Mouse (Mus musculus) forebrain, postnatal 0 days (tissue): ENCODE measurements at regions not wholly inside any gene's neighbourhood (a gene's known extent, or its start where the extent isn't known, plus 50 kb on each side); places are given as distances from the start of the nearest gene placed in this dataset.

Experiments
- ATAC-seq: fragments of 200-750 bp; cut with Nextera tagmentation; 2 replicates; pipeline ENCODE4 v1.8.0; 2017; ENCODE audit warnings: mild to moderate bottlenecking, moderate library complexity
- DNase-seq: peaks from one replicate; pipeline ENCODE4 v3.0.0-alpha.2; 2015
- H3K27ac ChIP-seq: fragments of 300-500 bp; sonication (generic); 2 replicates; pipeline ENCODE4 v1.5.1; 2014; ENCODE audit warnings: low read depth, mild to moderate bottlenecking, antibody characterized with exemption, low read length, moderate library complexity, mixed read lengths
- H3K27me3 ChIP-seq: fragments of 300-500 bp; sonication (generic); 2 replicates; pipeline ENCODE4 v1.6.1; 2014; ENCODE audit warnings: mild to moderate bottlenecking, low read length, mixed read lengths; ENCODE audit not compliant: insufficient read depth
- H3K36me3 ChIP-seq: fragments of 300-500 bp; sonication (generic); 2 replicates; pipeline ENCODE4 v1.6.1; 2014; ENCODE audit warnings: mild to moderate bottlenecking, moderate library complexity; ENCODE audit not compliant: insufficient read depth
- H3K4me1 ChIP-seq: fragments of 300-500 bp; sonication (generic); 2 replicates; pipeline ENCODE4 v1.6.1; 2014; ENCODE audit warnings: antibody characterized with exemption; ENCODE audit not compliant: insufficient read depth
- H3K4me2 ChIP-seq: fragments of 300-500 bp; sonication (generic); 2 replicates; pipeline ENCODE4 v1.6.1; 2014; ENCODE audit warnings: low read depth, mild to moderate bottlenecking, moderate library complexity
- H3K4me3 ChIP-seq: fragments of 300-500 bp; sonication (generic); 2 replicates; pipeline ENCODE4 v1.5.1; 2014; ENCODE audit warnings: low read depth, low read length, mixed read lengths
- H3K9ac ChIP-seq: fragments of 300-500 bp; sonication (generic); 2 replicates; pipeline ENCODE4 v1.6.1; 2014; ENCODE audit warnings: mild to moderate bottlenecking
- H3K9me3 ChIP-seq: fragments of 300-500 bp; sonication (generic); 2 replicates; pipeline ENCODE4 v1.6.1; 2016; ENCODE audit warnings: low read length
- CTCF ChIP-seq: sonication (generic); IDR thresholded peaks from 2 replicates; pipeline ENCODE4 v1.5.1; 2016; ENCODE audit warnings: antibody characterized with exemption, control low read depth, low read depth
- WGBS: fragments of 180-500 bp; shearing (Covaris S2); extraction: QIAGEN DNeasy Blood & Tissue Kit; methylation state at CpG from one replicate; pipeline ENCODE4 v1.1.7; 2014; 5-methylcytosine and 5-hydroxymethylcytosine counted together

DNA sequence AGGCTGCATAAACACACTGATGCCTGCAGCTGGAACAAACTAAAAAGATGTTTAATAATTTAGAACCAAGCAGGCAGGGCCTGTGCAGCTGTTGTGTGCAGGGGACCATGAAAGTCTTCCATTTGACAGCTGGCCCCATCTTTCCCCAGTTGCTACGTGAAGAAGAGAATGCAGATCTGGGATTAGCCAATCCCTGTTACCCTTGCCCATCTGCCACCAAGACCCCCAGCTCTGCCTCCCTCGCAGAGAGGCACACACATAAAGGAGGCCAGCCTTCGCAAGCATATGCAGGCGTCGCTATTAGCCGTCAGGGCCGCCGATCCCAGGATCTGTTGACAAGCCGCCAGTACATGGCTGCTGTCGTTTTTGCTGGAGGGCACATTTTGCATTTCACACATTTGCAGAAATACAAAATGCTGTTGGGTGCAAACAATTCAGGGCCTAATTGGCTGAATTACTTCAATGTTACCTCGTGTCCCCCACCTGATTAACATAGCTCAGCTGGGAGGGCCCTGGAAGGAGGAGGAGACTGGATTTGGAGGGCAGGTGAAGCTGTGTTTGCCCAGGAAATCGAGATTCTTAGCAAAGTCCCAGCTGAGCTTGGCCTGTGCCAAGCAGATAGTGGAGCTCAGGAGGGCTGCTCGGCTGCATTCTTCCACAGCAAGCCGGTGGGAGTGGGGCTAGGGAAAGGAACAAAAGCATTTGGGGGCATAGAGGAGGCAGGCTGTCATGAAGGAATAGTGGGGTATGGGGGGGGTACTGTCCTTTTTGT lies 367.6 kb upstream of the Mki67 start:
- H3K9ac ChIP-seq: no peak overlapping the region
- WGBS: 9% methylated on average over 14 of the region's 14 CpGs

DNA sequence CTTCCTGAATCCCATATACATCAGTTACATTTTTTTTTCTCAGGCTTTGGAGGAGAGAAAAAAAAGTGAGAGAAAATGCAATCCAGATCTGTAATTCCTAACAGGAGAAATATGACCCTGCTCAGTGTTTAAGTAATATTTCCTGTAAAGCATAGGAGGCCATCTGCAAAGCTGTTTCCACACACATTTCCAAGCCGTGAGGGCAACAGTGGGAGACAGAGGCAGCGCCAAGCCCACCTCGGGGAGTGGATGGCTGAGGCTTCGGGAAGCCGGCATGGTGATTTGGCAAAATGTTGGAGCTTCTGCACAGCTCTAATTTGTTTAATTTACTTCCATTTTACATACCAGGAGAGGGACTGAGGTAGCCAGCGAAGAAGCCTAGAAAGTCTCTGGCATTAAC lies 372.6 kb upstream of the Mki67 start:
- ATAC-seq (no peak), DNase-seq (no peak)
- Histone ChIP-seq H3K4me1 (0 out of 2 replicates have a peak, but pooled peaks cover 2% of the 10 kb centered on the region), H3K4me3 (no peak overlapping the region), H3K27me3 (no peaks in the 10 kb centered on the region), H3K9me3 (no peaks in the 10 kb centered on the region), H3K4me2 (no peak overlapping the region), H3K36me3 (no peaks in the 10 kb centered on the region), H3K9ac (no peak overlapping the region), H3K27ac (no peak overlapping the region)
- no peak for TF ChIP-seq CTCF
- 59% methylated on average over 6 of the region's 6 CpGs for WGBS

More for the DNA sequence above, 367.6 kb upstream of the Mki67 start:
- Histone ChIP-seq H3K27ac (no peak overlapping the region), H3K36me3 (no peaks in the 10 kb centered on the region), H3K9me3 (no peaks in the 10 kb centered on the region), H3K4me3 (no peak overlapping the region), H3K4me1 (0 out of 2 replicates have a peak, but pooled peaks cover 2% of the 10 kb centered on the region), H3K27me3 (peaks cover 9% of the 10 kb centered on the region; the same call in 1 of the 2 replicates), H3K4me2 (no peak overlapping the region)
- peak; percentile 66 for ATAC-seq
- peak; percentile 67 for DNase-seq
- no peak for TF ChIP-seq CTCF

DNA sequence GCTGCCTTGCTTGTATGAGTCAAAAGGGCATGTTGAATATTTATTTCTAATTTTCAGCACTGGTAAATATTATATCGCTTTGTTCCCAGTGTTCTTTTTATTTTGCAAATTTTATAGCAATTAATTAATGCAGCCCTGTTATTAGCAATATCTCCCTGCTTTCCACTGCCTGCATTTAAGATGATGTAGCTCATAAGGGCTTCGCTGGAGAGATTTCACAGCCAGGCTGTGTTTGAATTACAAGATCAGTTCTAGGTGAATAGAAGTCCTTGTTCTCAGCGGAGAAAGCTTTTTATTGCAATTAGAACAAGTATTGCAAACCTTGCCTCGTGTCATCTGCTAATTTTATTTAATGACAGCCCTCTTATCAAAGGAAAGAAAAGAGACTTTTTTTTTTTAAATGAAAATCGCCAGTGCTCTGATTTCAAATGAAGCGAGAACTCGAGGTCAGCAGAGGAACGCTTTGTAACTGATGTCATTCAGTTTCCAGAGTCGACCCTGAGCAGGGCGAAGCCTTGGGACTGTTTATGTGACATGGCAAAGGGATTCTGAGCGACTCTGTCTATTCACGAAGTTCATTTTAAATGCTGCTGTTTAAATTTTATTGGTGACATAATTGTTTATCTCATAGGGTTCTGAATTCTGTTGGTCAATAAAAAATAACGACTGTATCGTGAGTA lies 378.7 kb upstream of the Mki67 start:
- no peak overlapping the region for H3K4me2 ChIP-seq

DNA sequence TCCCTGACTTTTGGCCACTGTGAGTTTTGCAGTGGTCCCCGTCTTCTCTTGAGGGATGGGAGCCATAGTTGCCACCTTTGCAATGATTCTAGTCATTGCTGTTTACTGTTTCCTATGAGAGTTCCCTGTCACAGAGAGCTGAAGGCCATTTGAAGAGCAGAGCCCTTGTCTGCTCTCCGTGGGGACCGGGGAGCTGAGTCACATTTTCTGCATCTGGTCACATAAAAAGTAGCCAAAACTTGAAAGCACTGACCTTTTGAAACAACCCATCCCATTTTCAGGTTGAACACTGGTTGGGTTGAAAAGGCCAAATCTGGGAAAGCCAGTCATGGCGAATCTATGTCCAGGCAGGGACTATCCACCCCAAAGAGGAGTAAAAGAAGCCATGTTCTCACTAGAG lies 387.9 kb upstream of the Mki67 start:
- Histone ChIP-seq H3K4me3 (no peak overlapping the region), H3K4me1 (no peaks in the 10 kb centered on the region), H3K36me3 (no peaks in the 10 kb centered on the region), H3K9ac (no peak overlapping the region), H3K27me3 (no peaks in the 10 kb centered on the region), H3K4me2 (no peak overlapping the region), H3K9me3 (no peaks in the 10 kb centered on the region), H3K27ac (no peak overlapping the region)
- WGBS: 90% methylated on average over 4 of the region's 4 CpGs
- ATAC-seq: no peak
- no peak for TF ChIP-seq CTCF
- no peak for DNase-seq

More for the DNA sequence above, 378.7 kb upstream of the Mki67 start:
- 29% methylated on average over 14 of the region's 14 CpGs for WGBS
- Histone ChIP-seq H3K27ac (no peak overlapping the region), H3K27me3 (no peaks in the 10 kb centered on the region), H3K36me3 (no peaks in the 10 kb centered on the region), H3K9ac (no peak overlapping the region), H3K4me1 (no peaks in the 10 kb centered on the region), H3K9me3 (no peaks in the 10 kb centered on the region), H3K4me3 (no peak overlapping the region)
- TF ChIP-seq CTCF: no peak
- no peak for DNase-seq
- ATAC-seq: no peak

DNA sequence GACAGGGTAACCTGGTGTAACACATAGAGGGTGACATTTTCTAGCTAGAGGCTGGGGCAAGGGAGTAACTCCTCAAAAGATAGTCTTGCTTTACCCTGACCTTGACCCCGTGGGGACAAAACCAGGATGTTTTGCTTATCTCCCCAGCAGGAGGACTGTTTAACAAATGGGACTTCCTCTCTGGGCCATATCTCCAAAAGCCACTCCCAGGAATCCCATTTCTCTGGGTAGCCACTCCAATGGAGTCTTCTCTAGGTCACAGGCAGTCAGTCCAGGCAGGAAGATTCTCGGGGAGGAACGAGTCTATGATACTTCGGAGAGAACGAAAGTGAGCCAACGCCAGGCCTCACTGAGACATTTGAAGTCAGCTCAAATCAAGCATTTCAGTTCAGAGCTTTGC lies 396.0 kb upstream of the Mki67 start:
- H3K36me3 ChIP-seq: no peaks in the 10 kb centered on the region
- H3K4me3 ChIP-seq: no peak overlapping the region
- no peaks in the 10 kb centered on the region for H3K27me3 ChIP-seq
- WGBS: 78% methylated on average over 6 of the region's 6 CpGs
- DNase-seq (no peak), ATAC-seq (no peak)
- no peaks in the 10 kb centered on the region for H3K4me1 ChIP-seq
- H3K9ac ChIP-seq: no peak overlapping the region
- no peak for TF ChIP-seq CTCF
- H3K9me3 ChIP-seq: no peaks in the 10 kb centered on the region
- no peak overlapping the region for H3K27ac ChIP-seq
- no peak overlapping the region for H3K4me2 ChIP-seq

DNA sequence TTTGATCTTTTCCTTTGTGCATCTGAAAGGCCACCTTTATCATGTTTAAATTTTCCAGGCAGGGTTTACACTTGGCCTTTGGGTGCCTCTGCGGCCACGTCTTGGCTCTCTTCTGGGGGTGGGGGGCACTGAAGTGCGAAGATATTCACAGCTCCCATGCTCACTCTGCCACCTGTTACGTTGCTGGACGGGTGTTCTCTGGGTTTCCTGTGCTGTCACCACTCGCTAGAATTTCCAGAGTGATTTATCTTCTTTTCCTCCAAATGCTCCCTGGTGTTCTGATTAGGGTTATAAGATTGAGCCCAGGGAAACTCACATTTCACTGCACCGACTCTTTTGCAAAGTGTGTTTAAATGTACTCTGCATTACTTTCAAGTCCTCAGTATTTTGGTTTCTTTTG lies 404.8 kb upstream of the Mki67 start:
- H3K4me1 ChIP-seq: no peaks in the 10 kb centered on the region
- H3K9ac ChIP-seq: no peak overlapping the region
- H3K4me2 ChIP-seq: no peak overlapping the region
- H3K9me3 ChIP-seq: no peaks in the 10 kb centered on the region
- H3K27me3 ChIP-seq: no peaks in the 10 kb centered on the region
- H3K36me3 ChIP-seq: no peaks in the 10 kb centered on the region
- TF ChIP-seq CTCF: no peak
- no peak overlapping the region for H3K27ac ChIP-seq
- 67% methylated on average over 7 of the region's 7 CpGs for WGBS
- DNase-seq (no peak), ATAC-seq (no peak)
- H3K4me3 ChIP-seq: no peak overlapping the region

DNA sequence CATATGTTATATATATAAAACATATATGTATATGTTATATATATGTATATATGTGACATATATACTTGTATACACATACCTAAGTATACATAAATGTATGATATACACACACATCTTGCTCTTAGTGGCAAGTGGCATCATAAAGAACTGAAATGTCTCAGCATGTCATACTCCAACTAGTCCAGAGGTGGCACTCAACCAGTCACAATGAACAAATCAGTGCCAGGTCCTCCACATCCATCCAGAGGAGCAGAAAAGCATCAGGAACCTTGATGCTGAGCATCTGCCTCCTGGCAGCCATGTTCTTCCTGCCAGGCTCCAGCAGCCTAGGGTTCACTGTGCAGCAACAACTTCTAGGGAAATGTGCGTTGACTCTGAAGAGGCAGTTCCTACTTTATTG lies 405.2 kb upstream of the Mki67 start:
- Histone ChIP-seq H3K4me3 (no peak overlapping the region), H3K4me1 (no peaks in the 10 kb centered on the region), H3K27ac (no peak overlapping the region), H3K36me3 (no peaks in the 10 kb centered on the region), H3K9me3 (no peaks in the 10 kb centered on the region), H3K4me2 (no peak overlapping the region), H3K9ac (no peak overlapping the region), H3K27me3 (no peaks in the 10 kb centered on the region)
- TF ChIP-seq CTCF: peak; percentile 33
- DNase-seq (no peak), ATAC-seq (no peak)
- 83% methylated on average over 1 of the region's 1 CpGs for WGBS
